Mouse (Mus musculus) forebrain, embryonic 11.5 days (tissue): Measurements from ENCODE around the gene Dazl. TPM values are rescaled to one million over a fixed set of nuclear protein-coding genes. Genes with fewer than 3 reads are reported as not detected.

ENCODE experiments used
- ATAC-seq: fragments of 200-750 bp; cut with Nextera tagmentation; replicated peaks from 2 replicates; pipeline ENCODE4 v1.8.0; 2017; ENCODE audit warnings: moderate TSS enrichment; ENCODE audit not compliant: low FRiP score
- DNase-seq: peaks from one replicate; pipeline ENCODE4 v3.0.0-alpha.2; 2017; ENCODE audit warnings: low spot score
- H3K27ac ChIP-seq: fragments of 300-500 bp; sonication (generic); 2 replicates; pipeline ENCODE4 v1.5.1; 2014; ENCODE audit warnings: low read depth, low read length
- H3K27me3 ChIP-seq: fragments of 300-500 bp; sonication (generic); 2 replicates; pipeline ENCODE4 v1.6.1; 2014; ENCODE audit warnings: mild to moderate bottlenecking, low read length, mixed read lengths; ENCODE audit not compliant: control insufficient read depth, insufficient read depth
- H3K36me3 ChIP-seq: fragments of 300-500 bp; sonication (generic); 2 replicates; pipeline ENCODE4 v1.6.1; 2014; ENCODE audit warnings: mild to moderate bottlenecking, low read length, moderate library complexity, mixed read lengths; ENCODE audit not compliant: control insufficient read depth, insufficient read depth
- H3K4me1 ChIP-seq: fragments of 300-500 bp; sonication (generic); replicated peaks from 2 replicates; pipeline ENCODE4 v1.6.1; 2014; ENCODE audit warnings: low read length, mixed read lengths; ENCODE audit not compliant: control insufficient read depth, insufficient read depth
- H3K4me2 ChIP-seq: fragments of 300-500 bp; sonication (generic); 2 replicates; pipeline ENCODE4 v1.6.1; 2014; ENCODE audit warnings: low read depth, mild to moderate bottlenecking, low read length, moderate library complexity, mixed read lengths; ENCODE audit not compliant: severe bottlenecking
- H3K4me3 ChIP-seq: fragments of 300-500 bp; sonication (generic); 2 replicates; pipeline ENCODE4 v1.5.1; 2014; ENCODE audit warnings: low read depth, low read length
- H3K9ac ChIP-seq: fragments of 300-500 bp; sonication (generic); 2 replicates; pipeline ENCODE4 v1.6.1; 2014; ENCODE audit warnings: low read length
- H3K9me3 ChIP-seq: fragments of 300-500 bp; sonication (generic); 2 replicates; pipeline ENCODE4 v1.6.1; 2016; ENCODE audit warnings: low read length, mixed read lengths; ENCODE audit not compliant: control insufficient read depth
- WGBS: fragments of 180-500 bp; shearing (Covaris S2); extraction: QIAGEN DNeasy Blood & Tissue Kit; methylation state at CpG from one replicate; pipeline ENCODE4 v1.1.7; 2014; 5-methylcytosine and 5-hydroxymethylcytosine counted together
- polyA plus RNA-seq: library from polyadenylated mRNA; unstranded; fragments of >200 nt; fragmentation: Nextera tagmentation; extraction: Ambion mirVana; gene quantifications from 2 replicates; pipeline ENCODE4 v1.2.1, GENCODE M21; 2014

Gene Dazl
- polyA plus RNA-seq, 1 experiment from 2014 or later, result not detected

GRCm38 (mm10) chr17:50324658-50325057, 31.2 kb upstream of the Dazl start:
- H3K9ac ChIP-seq, result no peak overlapping the region
- DNase-seq, result no peak
- H3K4me3 ChIP-seq, result no peak overlapping the region
- H3K27me3 ChIP-seq, result no peaks in the 10 kb centered on the region
- H3K4me1 ChIP-seq, result no peaks in the 10 kb centered on the region
- WGBS, result 83% methylated on average over 4 of the region's 4 CpGs
- H3K9me3 ChIP-seq, result no peaks in the 10 kb centered on the region
- no peak overlapping the region for H3K4me2 ChIP-seq
- H3K27ac ChIP-seq, result no peak overlapping the region
- no peak for ATAC-seq
- H3K36me3 ChIP-seq, result no peaks in the 10 kb centered on the region

DNA sequence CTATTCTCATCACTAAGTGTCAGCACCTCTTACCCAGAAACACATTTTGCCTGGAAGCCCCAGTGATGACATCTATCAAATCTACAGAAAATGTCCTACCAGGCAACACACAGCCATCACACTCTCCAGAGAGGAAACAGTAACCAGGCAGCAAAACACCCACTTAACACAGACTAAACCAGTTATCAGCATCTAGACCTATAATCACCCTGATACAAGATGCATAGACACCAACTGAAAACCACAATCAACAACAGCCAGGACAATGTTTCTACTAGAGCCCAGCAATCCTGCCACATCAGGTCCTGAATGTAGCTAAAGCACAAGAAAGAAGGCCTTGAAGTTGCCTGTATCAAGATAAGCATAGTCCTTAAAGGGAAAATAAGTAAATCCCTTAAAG, 25.4 kb upstream of the Dazl start:
- no peaks in the 10 kb centered on the region for H3K36me3 ChIP-seq
- H3K4me3 ChIP-seq, result no peak overlapping the region
- DNase-seq (no peak), ATAC-seq (no peak)
- no peaks in the 10 kb centered on the region for H3K9me3 ChIP-seq
- H3K27me3 ChIP-seq, result no peaks in the 10 kb centered on the region
- H3K4me1 ChIP-seq, result no peaks in the 10 kb centered on the region
- H3K9ac ChIP-seq, result no peak overlapping the region
- H3K27ac ChIP-seq, result no peak overlapping the region
- H3K4me2 ChIP-seq, result no peak overlapping the region

- WGBS, result 57% methylated on average over 11 of the region's 11 CpGs
- Histone ChIP-seq H3K4me2 (no peak overlapping the region), H3K4me1 (no peaks in the 10 kb centered on the region), H3K36me3 (no peaks in the 10 kb centered on the region), H3K27me3 (no peaks in the 10 kb centered on the region), H3K9me3 (no peaks in the 10 kb centered on the region), H3K9ac (no peak overlapping the region), H3K27ac (no peak overlapping the region), H3K4me3 (no peak overlapping the region)
- ATAC-seq (no peak), DNase-seq (no peak)
These were observed 23.0 kb upstream of the Dazl start for GRCm38 (mm10) chr17:50316216-50317150.

GRCm38 (mm10) chr17:50310148-50310802, 16.8 kb upstream of the Dazl start:
- no peak overlapping the region for H3K27ac ChIP-seq
- WGBS, result 86% methylated on average over 10 of the region's 10 CpGs
- H3K9me3 ChIP-seq, result no peaks in the 10 kb centered on the region
- no peaks in the 10 kb centered on the region; the same call in 1 of the 2 replicates for H3K4me1 ChIP-seq
- ATAC-seq (no peak), DNase-seq (no peak)
- no peak overlapping the region for H3K4me2 ChIP-seq
- H3K27me3 ChIP-seq, result no peaks in the 10 kb centered on the region
- H3K36me3 ChIP-seq, result no peaks in the 10 kb centered on the region
- no peak overlapping the region for H3K4me3 ChIP-seq
- no peak overlapping the region for H3K9ac ChIP-seq

DNA sequence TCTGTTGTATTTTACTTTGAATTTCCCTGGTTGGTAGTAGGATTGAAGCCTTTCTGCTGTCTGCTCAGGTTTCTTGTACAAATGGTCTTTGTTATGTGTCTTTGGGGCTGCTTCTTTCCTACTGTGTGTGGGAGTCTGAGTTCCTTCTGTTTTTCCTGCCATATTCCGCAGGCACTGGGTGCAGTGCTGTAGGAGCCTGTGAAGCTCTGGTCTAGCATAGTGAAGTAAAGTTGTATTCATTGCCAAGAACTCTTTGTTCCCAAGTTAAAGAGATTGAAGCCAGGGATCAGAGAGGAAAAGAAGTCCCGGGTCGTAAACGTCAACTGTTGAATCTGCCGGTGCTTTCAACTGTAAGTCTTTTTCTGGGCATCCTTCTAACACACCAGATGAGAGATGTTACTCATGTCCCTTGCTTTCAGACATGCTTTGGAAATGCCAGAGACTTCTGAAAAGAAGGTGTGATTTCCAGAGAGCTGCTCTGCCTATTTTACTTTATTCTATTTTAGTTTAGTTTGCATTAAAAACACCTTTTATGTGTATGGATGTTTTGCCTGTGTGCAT, 16.2 kb upstream of the Dazl start:
- 86% methylated on average over 5 of the region's 5 CpGs for WGBS
- H3K4me2 ChIP-seq, result no peak overlapping the region
- no peak overlapping the region for H3K9ac ChIP-seq
- H3K9me3 ChIP-seq, result no peaks in the 10 kb centered on the region
- no peaks in the 10 kb centered on the region for H3K27me3 ChIP-seq
- DNase-seq, result no peak
- H3K36me3 ChIP-seq, result no peaks in the 10 kb centered on the region
- H3K4me3 ChIP-seq, result no peak overlapping the region
- no peaks in the 10 kb centered on the region; the same call in 1 of the 2 replicates for H3K4me1 ChIP-seq
- no peak for ATAC-seq
- no peak overlapping the region for H3K27ac ChIP-seq

DNA sequence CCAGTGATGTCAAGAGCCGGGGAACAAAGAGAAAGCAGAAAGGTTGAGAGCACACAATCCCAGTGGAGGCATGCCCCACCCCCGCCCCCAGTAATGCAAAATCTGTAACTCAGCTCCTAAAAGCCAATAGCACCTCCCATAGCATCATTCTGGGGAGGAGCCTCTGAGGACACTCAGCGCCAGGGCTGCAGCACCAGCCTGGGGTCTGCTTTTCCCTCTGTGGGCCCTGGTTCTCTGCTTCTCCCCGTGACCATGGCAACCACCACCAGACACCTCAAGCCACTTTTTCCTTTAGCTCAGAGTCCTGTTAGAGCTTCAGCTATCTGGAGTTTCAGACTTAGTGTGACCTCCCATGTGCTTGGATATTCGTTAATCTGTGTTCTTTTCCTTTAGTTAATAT, 15.4 kb upstream of the Dazl start:
- no peak overlapping the region for H3K27ac ChIP-seq
- no peaks in the 10 kb centered on the region for H3K27me3 ChIP-seq
- H3K9me3 ChIP-seq, result no peaks in the 10 kb centered on the region
- no peaks in the 10 kb centered on the region; the same call in 1 of the 2 replicates for H3K4me1 ChIP-seq
- H3K36me3 ChIP-seq, result no peaks in the 10 kb centered on the region
- H3K4me2 ChIP-seq, result no peak overlapping the region
- no peak overlapping the region for H3K9ac ChIP-seq
- no peak overlapping the region for H3K4me3 ChIP-seq
- ATAC-seq, result no peak
- DNase-seq, result no peak
- WGBS, result 61% methylated on average over 5 of the region's 5 CpGs

DNA sequence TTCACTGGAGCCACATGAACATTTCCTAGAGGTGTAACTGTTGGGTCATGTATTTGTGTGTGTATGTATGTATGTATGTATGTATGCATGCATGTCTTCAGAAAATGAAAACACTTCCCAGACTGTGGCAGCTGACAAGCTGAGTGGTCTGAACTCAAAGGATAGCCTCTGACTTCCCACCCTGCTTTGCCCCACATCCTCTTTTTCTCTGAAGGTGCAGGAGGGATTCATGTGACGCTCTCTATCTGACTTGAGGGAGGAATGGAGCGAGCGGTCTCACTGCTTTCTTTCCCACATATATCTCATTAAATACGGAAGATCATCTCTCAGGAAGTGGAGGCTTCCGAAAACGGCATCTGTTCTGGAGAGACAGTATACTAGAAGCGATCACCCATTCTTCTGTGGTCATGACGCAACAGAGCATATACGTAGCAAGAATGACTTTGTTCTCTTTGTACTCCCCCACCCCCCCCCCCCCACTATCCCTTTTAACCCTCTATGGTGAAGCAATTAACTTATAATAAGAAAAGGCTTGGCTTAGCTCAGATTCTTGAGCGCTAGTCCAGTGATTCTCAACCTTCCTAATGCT, 14.7 kb upstream of the Dazl start:
- Histone ChIP-seq H3K4me3 (no peak overlapping the region), H3K36me3 (no peaks in the 10 kb centered on the region), H3K27me3 (no peaks in the 10 kb centered on the region), H3K9ac (no peak overlapping the region), H3K27ac (no peak overlapping the region), H3K4me1 (no peaks in the 10 kb centered on the region; the same call in 1 of the 2 replicates), H3K4me2 (no peak overlapping the region), H3K9me3 (no peaks in the 10 kb centered on the region)
- WGBS, result 91% methylated on average over 10 of the region's 10 CpGs
- ATAC-seq (no peak), DNase-seq (no peak)

DNA sequence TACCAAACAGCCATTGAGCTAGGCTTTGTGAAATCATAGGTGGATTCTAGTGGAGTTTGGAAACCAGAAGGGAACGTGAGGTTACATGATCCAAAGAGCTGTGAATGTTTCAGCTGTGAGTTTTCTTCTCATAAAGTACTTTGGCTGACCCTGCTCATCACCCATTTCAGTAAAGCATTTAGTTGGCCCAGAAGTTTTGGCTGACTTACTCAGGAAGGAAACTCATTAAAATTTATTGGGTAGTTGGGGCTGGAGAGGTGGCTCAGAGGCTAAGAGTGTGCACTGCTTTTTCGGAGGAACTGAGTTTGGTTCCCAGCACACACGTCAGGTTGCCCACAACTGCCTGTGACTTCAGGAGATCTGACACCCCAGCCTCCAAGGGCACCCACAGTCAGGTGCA, 9.4 kb upstream of the Dazl start:
- H3K9ac ChIP-seq, result no peak overlapping the region

More for the DNA sequence above, 9.4 kb upstream of the Dazl start:
- DNase-seq (no peak), ATAC-seq (no peak)
- WGBS, result 89% methylated on average over 3 of the region's 3 CpGs
- no peaks in the 10 kb centered on the region for H3K4me1 ChIP-seq
- no peak overlapping the region for H3K27ac ChIP-seq
- no peaks in the 10 kb centered on the region for H3K9me3 ChIP-seq
- no peak overlapping the region for H3K4me2 ChIP-seq
- no peaks in the 10 kb centered on the region for H3K36me3 ChIP-seq
- no peaks in the 10 kb centered on the region for H3K27me3 ChIP-seq
- H3K4me3 ChIP-seq, result no peak overlapping the region
